Mouse (Mus musculus) megakaryocyte, embryonic 14.5 days (primary cell): ENCODE measurements at regions not wholly inside any gene's neighbourhood (a gene's known extent, or its start where the extent isn't known, plus 50 kb on each side); places are given as distances from the start of the nearest gene placed in this dataset.

ENCODE experiments used
- H3K27me3 ChIP-seq: replicated peaks from 2 replicates; pipeline ENCODE3; 2012; ENCODE audit warnings: inconsistent platforms
- H3K36me3 ChIP-seq: replicated peaks from 2 replicates; pipeline ENCODE3; 2012; ENCODE audit warnings: low read length, inconsistent platforms, mixed read lengths
- H3K4me1 ChIP-seq: 2 replicates; pipeline ENCODE4 v1.6.1; 2012; ENCODE audit warnings: inconsistent platforms
- H3K4me3 ChIP-seq: replicated peaks from 2 replicates; pipeline ENCODE3; 2012; ENCODE audit warnings: moderate library complexity, mild to moderate bottlenecking, inconsistent platforms
- H3K9me3 ChIP-seq: 2 replicates; pipeline ENCODE4 v1.6.1; 2012; ENCODE audit warnings: inconsistent platforms
- FLI1 ChIP-seq: IDR thresholded peaks from 2 replicates; pipeline ENCODE4 v1.6.1; 2012; ENCODE audit warnings: low read length, inconsistent platforms, mixed read lengths
- GATA1 ChIP-seq: IDR thresholded peaks from 3 replicates; pipeline ENCODE4 v1.6.1; 2012; ENCODE audit warnings: mixed read lengths, low read length, inconsistent platforms, borderline replicate concordance

GRCm38 (mm10) chr9:52591188-52591587 is 88.4 kb downstream of the AI593442 start:
- no peak for TF ChIP-seq FLI1
- no peak for TF ChIP-seq GATA1
- no peaks in the 10 kb centered on the region for H3K36me3 ChIP-seq
- no peak overlapping the region for H3K4me3 ChIP-seq
- peaks cover 13% of the 10 kb centered on the region for H3K4me1 ChIP-seq
- no peaks in the 10 kb centered on the region for H3K9me3 ChIP-seq
- H3K27me3 ChIP-seq: no peaks in the 10 kb centered on the region

- Histone ChIP-seq H3K9me3 (no peaks in the 10 kb centered on the region), H3K36me3 (no peaks in the 10 kb centered on the region), H3K4me1 (peaks cover 24% of the 10 kb centered on the region), H3K4me3 (no peak overlapping the region), H3K27me3 (peaks cover 7% of the 10 kb centered on the region)
- no peak for TF ChIP-seq FLI1
Observed at GRCm38 (mm10) chr9:52574066-52574465, 105.5 kb downstream of the AI593442 start.

GRCm38 (mm10) chr9:52551577-52552281 is 127.9 kb downstream of the AI593442 start:
- H3K4me3 ChIP-seq: no peak overlapping the region
- TF ChIP-seq GATA1 (no peak), FLI1 (no peak)
- peaks cover 4% of the 10 kb centered on the region; the same call in 1 of the 2 replicates for H3K4me1 ChIP-seq
- peaks cover 2% of the 10 kb centered on the region for H3K27me3 ChIP-seq
- no peaks in the 10 kb centered on the region for H3K36me3 ChIP-seq
- no peaks in the 10 kb centered on the region for H3K9me3 ChIP-seq

- Histone ChIP-seq H3K27me3 (peaks cover 2% of the 10 kb centered on the region), H3K36me3 (no peaks in the 10 kb centered on the region), H3K9me3 (no peaks in the 10 kb centered on the region), H3K4me1 (no peaks in the 10 kb centered on the region), H3K4me3 (no peak overlapping the region)
- TF ChIP-seq GATA1: no peak
- TF ChIP-seq FLI1: no peak
Observed at GRCm38 (mm10) chr9:52546071-52546470, 133.5 kb downstream of the AI593442 start.

- Histone ChIP-seq H3K27me3 (peaks cover 2% of the 10 kb centered on the region), H3K4me3 (no peak overlapping the region), H3K4me1 (no peaks in the 10 kb centered on the region), H3K9me3 (no peaks in the 10 kb centered on the region), H3K36me3 (no peaks in the 10 kb centered on the region)
- TF ChIP-seq GATA1 (no peak), FLI1 (no peak)
Observed at GRCm38 (mm10) chr9:52539086-52539485, 140.5 kb downstream of the AI593442 start.

- Histone ChIP-seq H3K9me3 (no peaks in the 10 kb centered on the region), H3K4me3 (peak overlapping the region; percentile 56), H3K36me3 (no peaks in the 10 kb centered on the region), H3K4me1 (peaks cover 34% of the 10 kb centered on the region), H3K27me3 (peaks cover 22% of the 10 kb centered on the region)
- TF ChIP-seq FLI1 (no peak), GATA1 (no peak)
Observed at GRCm38 (mm10) chr9:52529444-52529915, 150.1 kb downstream of the AI593442 start.

- H3K4me1 ChIP-seq: peaks cover under 1% of the 10 kb centered on the region; the same call in 1 of the 2 replicates
- H3K36me3 ChIP-seq: no peaks in the 10 kb centered on the region
- TF ChIP-seq FLI1 (no peak), GATA1 (no peak)
- no peaks in the 10 kb centered on the region for H3K27me3 ChIP-seq
- peaks cover 8% of the 10 kb centered on the region for H3K9me3 ChIP-seq
- H3K4me3 ChIP-seq: no peak overlapping the region
Observed at GRCm38 (mm10) chr9:52500487-52500886, 179.1 kb downstream of the AI593442 start.

- Histone ChIP-seq H3K27me3 (no peaks in the 10 kb centered on the region), H3K4me3 (no peak overlapping the region), H3K9me3 (no peaks in the 10 kb centered on the region), H3K4me1 (peaks cover 16% of the 10 kb centered on the region), H3K36me3 (no peaks in the 10 kb centered on the region)
- TF ChIP-seq FLI1 (no peak), GATA1 (no peak)
Observed at GRCm38 (mm10) chr9:52495483-52496270, 183.9 kb downstream of the AI593442 start.

- no peak overlapping the region for H3K4me3 ChIP-seq
- no peaks in the 10 kb centered on the region for H3K9me3 ChIP-seq
- no peak for TF ChIP-seq GATA1
- TF ChIP-seq FLI1: no peak
- no peaks in the 10 kb centered on the region for H3K36me3 ChIP-seq
- no peaks in the 10 kb centered on the region for H3K27me3 ChIP-seq
- H3K4me1 ChIP-seq: peaks cover 17% of the 10 kb centered on the region
Observed at GRCm38 (mm10) chr9:52492947-52493505, 186.6 kb downstream of the AI593442 start.
